Mouse (Mus musculus): ENCODE measurements at regions not wholly inside any gene's neighbourhood (a gene's known extent, or its start where the extent isn't known, plus 50 kb on each side); places are given as distances from the start of the nearest gene placed in this dataset.

DNA sequence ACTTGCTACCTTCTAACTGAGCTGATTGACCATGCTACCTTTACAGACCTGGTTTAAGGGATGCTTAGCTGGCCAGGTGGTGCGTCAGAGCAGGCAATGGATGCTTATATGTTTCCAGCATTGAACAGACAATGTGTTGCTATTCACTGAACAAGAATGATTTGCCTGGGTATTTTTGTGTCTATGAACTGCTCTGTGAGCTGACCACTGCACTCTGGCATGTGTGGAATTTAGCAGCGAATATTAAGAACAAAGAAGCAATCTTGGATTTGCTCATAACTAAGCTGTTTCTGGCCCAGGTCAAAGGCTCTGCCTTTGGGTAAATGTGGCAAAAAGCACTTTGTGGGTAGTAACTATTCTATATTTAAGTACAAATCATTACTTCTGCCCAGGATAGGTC lies 58.3 kb upstream of the Ccdc39 start:
- no peak for DNase-seq (ENCODE audit: low spot score in 2 of 2)

GRCm38 (mm10) chr3:33903326-33903725 lies 59.2 kb upstream of the Ccdc39 start:
- DNase-seq (ENCODE audit: low spot score in 2 of 2): no peak

DNA sequence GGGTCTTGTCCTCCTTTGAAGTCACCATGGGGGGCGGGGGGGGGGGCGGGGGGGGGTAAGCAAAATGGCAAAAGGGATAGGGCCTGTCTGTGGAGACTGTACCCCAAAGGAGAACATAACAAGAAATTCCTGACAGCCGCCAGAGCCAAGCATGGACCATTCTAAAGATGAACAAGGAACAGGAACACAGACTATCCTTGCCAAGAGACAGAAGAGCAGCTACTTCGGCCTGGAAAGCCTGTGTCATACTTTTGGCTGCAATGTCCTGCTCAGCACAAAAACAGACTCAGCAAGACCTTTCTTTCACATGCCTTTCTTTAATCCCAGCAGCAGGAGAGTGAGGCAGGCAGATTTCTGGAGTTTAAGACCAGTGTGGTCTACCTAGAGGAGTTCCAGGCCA lies 59.7 kb upstream of the Ccdc39 start:
- no peak for DNase-seq (ENCODE audit: low spot score in 2 of 2)

- no peak for DNase-seq (ENCODE audit: low spot score in 2 of 2)
Observed at GRCm38 (mm10) chr3:33904854-33905678, 61.0 kb upstream of the Ccdc39 start.

GRCm38 (mm10) chr3:33905679-33906007 lies 61.5 kb upstream of the Ccdc39 start:
- DNase-seq (ENCODE audit: low spot score in 2 of 2): no peak

- no peak for DNase-seq (ENCODE audit: low spot score in 2 of 2)
Observed at GRCm38 (mm10) chr3:33907061-33907460, 63.0 kb upstream of the Ccdc39 start.

- DNase-seq (ENCODE audit: low spot score in 2 of 2): no peak
Observed at GRCm38 (mm10) chr3:33911559-33911958, 67.4 kb upstream of the Ccdc39 start.

DNA sequence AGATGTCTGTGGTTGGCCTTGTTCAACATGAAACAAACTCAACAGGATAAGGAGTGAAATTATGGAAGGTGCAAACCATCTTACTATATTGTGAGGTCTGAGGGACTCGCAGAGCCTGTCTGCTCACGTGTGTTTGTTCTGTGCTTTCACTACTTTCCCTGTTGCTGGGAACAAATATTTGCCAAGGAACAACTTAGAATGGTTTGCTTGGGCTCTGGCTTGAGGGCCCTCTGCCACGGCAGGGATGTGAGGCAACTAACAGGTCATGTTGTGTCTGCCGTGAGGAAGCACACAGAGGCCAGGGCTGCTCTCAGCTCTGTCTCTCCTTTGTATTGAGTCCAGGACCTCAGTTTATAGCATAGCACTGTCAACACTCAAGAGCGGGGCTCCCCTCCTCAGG lies 69.4 kb upstream of the Ccdc39 start:
- peak in 1 of 2 experiments; percentile 31 for DNase-seq (ENCODE audit: low spot score in 2 of 2)

DNA sequence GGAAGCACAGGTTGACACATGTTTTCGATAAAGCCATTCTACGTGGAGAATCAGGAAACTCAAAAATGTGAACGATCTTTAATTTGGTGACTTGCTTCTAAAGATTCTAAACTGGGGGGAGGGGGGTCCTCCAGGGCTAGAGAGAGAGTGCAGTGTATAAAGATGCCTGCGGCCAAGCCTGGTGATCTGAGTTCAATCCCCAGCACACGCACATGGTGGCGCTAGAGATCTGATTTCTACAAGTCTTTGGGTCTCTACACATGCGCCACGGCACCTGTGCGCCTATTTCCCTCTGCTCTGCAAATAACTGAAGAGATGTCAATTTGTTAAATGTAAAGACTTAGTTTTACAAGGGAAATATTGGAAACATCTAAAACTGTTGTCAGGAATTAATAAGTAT lies 70.3 kb upstream of the Ccdc39 start:
- DNase-seq (ENCODE audit: low spot score in 2 of 2): peak in 1 of 2 experiments; percentile 23

- DNase-seq (ENCODE audit: low spot score in 2 of 2): no peak
Observed at GRCm38 (mm10) chr3:33915777-33916176, 71.7 kb upstream of the Ccdc39 start.

DNA sequence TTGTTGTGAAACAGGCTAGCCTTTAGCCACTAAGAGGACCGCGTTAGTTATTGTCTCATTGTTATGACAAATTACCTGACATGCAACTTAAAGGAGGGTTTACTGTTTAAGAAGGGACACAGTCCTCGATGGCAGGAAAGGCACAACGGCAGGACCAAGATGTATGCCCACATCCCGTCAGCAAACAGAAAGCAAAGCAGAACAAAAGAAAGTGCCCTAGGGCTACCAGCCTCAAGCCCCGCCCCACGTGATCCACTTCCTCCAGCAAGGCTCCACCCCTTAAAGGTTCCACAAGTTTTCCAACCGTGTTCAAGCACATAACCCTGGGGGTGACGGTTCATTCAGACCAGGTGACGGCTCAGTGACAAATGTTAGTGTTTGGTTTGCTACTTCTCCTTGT lies 72.2 kb upstream of the Ccdc39 start:
- no peak for DNase-seq (ENCODE audit: low spot score in 2 of 2)

- no peak for DNase-seq (ENCODE audit: low spot score in 2 of 2)
Observed at GRCm38 (mm10) chr3:33916818-33917217, 72.7 kb upstream of the Ccdc39 start.

- peak; percentile 36 to 82 for DNase-seq (ENCODE audit: low spot score in 2 of 2)
Observed at GRCm38 (mm10) chr3:33918785-33919184, 74.7 kb upstream of the Ccdc39 start.

DNA sequence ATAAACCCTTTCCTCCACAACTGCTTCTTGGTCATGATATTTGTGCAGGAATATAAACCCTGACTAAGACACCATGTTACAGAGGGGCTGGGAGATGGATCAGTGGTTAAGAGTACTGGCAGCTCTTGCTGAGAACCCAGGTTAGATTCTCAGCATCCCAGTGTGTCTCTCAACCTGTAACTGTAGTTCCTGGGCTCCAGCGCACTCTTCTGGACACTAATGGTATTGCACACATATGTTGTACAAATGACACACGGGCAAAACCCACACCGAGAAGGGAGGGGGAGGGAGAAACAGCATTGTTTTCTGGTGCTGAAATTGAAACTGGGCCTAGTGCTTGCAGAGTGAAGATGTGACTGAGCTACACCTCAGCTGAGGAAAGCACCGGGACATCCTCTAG lies 81.0 kb upstream of the Ccdc39 start:
- DNase-seq (ENCODE audit: low spot score in 2 of 2): peak in 1 of 2 experiments; percentile 53

DNA sequence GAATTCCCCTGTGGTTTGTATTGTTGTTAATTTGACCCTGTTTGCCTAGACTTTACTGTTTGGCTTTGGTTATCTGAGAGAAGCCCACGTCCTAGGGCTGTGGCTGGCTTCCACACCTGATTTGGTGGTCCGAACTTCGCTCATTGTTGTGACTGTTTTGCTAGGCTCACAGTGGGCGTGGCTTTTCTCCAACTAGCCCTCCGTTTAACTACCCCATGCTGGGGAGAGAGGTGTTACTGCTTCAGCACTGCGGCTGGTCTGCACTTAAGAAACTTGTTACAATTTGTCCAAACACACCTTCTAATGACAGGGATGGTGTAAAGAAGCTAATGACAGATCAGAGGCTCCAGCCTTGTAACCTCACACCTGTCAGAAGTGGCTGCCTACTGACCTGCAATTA lies 64.7 kb upstream of the Fxr1 start:
- no peak for DNase-seq (ENCODE audit: low spot score in 2 of 2)

- peak; percentile 43 to 78 for DNase-seq (ENCODE audit: low spot score in 2 of 2)
Observed at GRCm38 (mm10) chr3:33955854-33956624, 63.7 kb upstream of the Fxr1 start.

GRCm38 (mm10) chr3:33956625-33957023 lies 63.1 kb upstream of the Fxr1 start:
- no peak for DNase-seq (ENCODE audit: low spot score in 2 of 2)

DNA sequence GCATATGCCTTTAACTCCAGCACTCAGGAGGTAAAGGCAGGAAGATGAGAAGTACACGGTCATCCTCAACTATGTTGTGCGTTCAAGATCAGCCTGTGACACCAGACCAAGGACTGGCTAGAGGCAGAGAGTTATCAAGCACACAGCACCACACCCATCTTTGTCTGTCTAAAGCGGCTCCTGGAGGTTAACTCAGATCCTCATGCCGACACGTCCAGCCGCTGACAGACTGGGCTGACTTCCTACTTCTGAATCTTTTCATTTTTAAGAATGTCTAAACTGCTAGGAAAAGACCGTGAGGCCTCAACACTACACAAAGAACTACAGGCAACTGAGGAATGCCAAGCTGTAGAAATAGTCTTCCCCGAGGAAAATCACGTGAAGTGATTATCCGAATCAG lies 62.1 kb upstream of the Fxr1 start:
- DNase-seq (ENCODE audit: low spot score in 2 of 2): no peak

- no peak for DNase-seq (ENCODE audit: low spot score in 2 of 2)
Observed at GRCm38 (mm10) chr3:33958216-33958615, 61.5 kb upstream of the Fxr1 start.

GRCm38 (mm10) chr3:33960211-33960610 lies 59.5 kb upstream of the Fxr1 start:
- DNase-seq (ENCODE audit: low spot score in 2 of 2): no peak

DNA sequence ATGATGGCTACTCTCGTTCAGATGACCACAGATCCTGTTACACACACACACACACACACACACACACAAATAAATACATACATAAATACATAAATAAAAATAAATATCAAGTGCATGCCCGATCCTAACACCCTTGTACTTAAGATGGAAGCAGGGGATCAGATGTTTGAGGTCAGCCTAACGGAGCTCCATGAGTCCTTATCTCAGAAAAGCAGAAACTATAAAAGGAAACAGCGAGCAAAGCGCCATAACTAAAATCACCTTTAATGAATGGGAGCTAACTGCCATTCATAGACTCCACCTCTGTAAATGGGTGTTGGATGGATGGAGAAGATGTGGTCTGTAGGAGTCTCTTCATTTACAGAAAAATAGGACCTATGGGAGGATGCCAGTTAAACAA lies 56.8 kb upstream of the Fxr1 start:
- no peak for DNase-seq (ENCODE audit: low spot score in 2 of 2)

GRCm38 (mm10) chr3:33967184-33967583 lies 52.6 kb upstream of the Fxr1 start:
- DNase-seq (ENCODE audit: low spot score in 2 of 2): no peak

Data from spleen, postnatal 4 days (tissue).